Mouse (Mus musculus): Measurements from ENCODE around the gene Pofut1. TPM values are rescaled to one million over a fixed set of nuclear protein-coding genes. Genes with fewer than 3 reads are reported as not detected.

Pofut1 gene
- polyA plus RNA-seq, 1 experiment from 2014 or later: 7.4 TPM

GRCm38 (mm10) chr2:153292305-153292861 is 51.0 kb downstream of the Pofut1 start:
- H3K9ac ChIP-seq (replicated peaks): peak overlapping the region; percentile 92; the same call in 1 of the 2 replicates
- ATAC-seq (ENCODE audit: insufficient number of reproducible peaks, insufficient read depth, low FRiP score, low TSS enrichment, low read depth): no peak

GRCm38 (mm10) chr2:153295196-153295595 is 53.9 kb downstream of the Pofut1 start:
- ATAC-seq (ENCODE audit: insufficient number of reproducible peaks, insufficient read depth, low FRiP score, low TSS enrichment, low read depth): no peak
- no peak overlapping the region for H3K4me3 ChIP-seq (replicated peaks)
- H3K27ac ChIP-seq: no peak overlapping the region
- peaks cover 15% of the 10 kb centered on the region for H3K4me1 ChIP-seq (replicated peaks)
- H3K9ac ChIP-seq (replicated peaks): no peak overlapping the region
- no peaks in the 10 kb centered on the region for H3K27me3 ChIP-seq
- H3K9me3 ChIP-seq: no peaks in the 10 kb centered on the region
- 0 out of 2 replicates have a peak, but pooled peaks cover 7% of the 10 kb centered on the region for H3K36me3 ChIP-seq
- WGBS: 81% methylated on average over 4 of the region's 4 CpGs
- H3K4me2 ChIP-seq: no peak overlapping the region

More at GRCm38 (mm10) chr2:153292305-153292861, 51.0 kb downstream of the Pofut1 start:
- Histone ChIP-seq H3K4me1 (replicated peaks) (peaks cover 19% of the 10 kb centered on the region), H3K9me3 (no peaks in the 10 kb centered on the region), H3K4me3 (replicated peaks) (peak overlapping the region; percentile 96), H3K36me3 (0 out of 2 replicates have a peak, but pooled peaks cover 7% of the 10 kb centered on the region), H3K27me3 (no peaks in the 10 kb centered on the region), H3K27ac (no peak overlapping the region), H3K4me2 (peak overlapping the region; percentile 91)
- 47% methylated on average over 7 of the region's 7 CpGs for WGBS

GRCm38 (mm10) chr2:153297771-153298170 is 56.4 kb downstream of the Pofut1 start:
- no peaks in the 10 kb centered on the region; the same call in 1 of the 2 replicates for H3K4me1 ChIP-seq (replicated peaks)
- H3K27ac ChIP-seq: no peak overlapping the region

GRCm38 (mm10) chr2:153298460-153298859 is 57.1 kb downstream of the Pofut1 start:
- H3K9ac ChIP-seq (replicated peaks): no peak overlapping the region
- no peak overlapping the region for H3K27ac ChIP-seq
- no peaks in the 10 kb centered on the region for H3K9me3 ChIP-seq
- H3K27me3 ChIP-seq: no peaks in the 10 kb centered on the region
- H3K36me3 ChIP-seq: 0 out of 2 replicates have a peak, but pooled peaks cover 7% of the 10 kb centered on the region
- no peaks in the 10 kb centered on the region for H3K4me1 ChIP-seq (replicated peaks)
- WGBS: 52% methylated on average over 4 of the region's 4 CpGs
- no peak for ATAC-seq (ENCODE audit: insufficient number of reproducible peaks, insufficient read depth, low FRiP score, low TSS enrichment, low read depth)
- no peak overlapping the region for H3K4me3 ChIP-seq (replicated peaks)
- no peak overlapping the region for H3K4me2 ChIP-seq

More at GRCm38 (mm10) chr2:153297771-153298170, 56.4 kb downstream of the Pofut1 start:
- H3K4me3 ChIP-seq (replicated peaks): no peak overlapping the region
- 0 out of 2 replicates have a peak, but pooled peaks cover 7% of the 10 kb centered on the region for H3K36me3 ChIP-seq
- H3K27me3 ChIP-seq: no peaks in the 10 kb centered on the region
- no peak overlapping the region for H3K9ac ChIP-seq (replicated peaks)
- H3K4me2 ChIP-seq: no peak overlapping the region
- 76% methylated on average over 4 of the region's 4 CpGs for WGBS
- no peak for ATAC-seq (ENCODE audit: insufficient number of reproducible peaks, insufficient read depth, low FRiP score, low TSS enrichment, low read depth)
- H3K9me3 ChIP-seq: no peaks in the 10 kb centered on the region

- Histone ChIP-seq H3K4me1 (replicated peaks) (no peaks in the 10 kb centered on the region), H3K4me2 (no peak overlapping the region), H3K9me3 (no peaks in the 10 kb centered on the region), H3K36me3 (0 out of 2 replicates have a peak, but pooled peaks cover 7% of the 10 kb centered on the region), H3K9ac (replicated peaks) (no peak overlapping the region), H3K27ac (no peak overlapping the region), H3K4me3 (replicated peaks) (no peak overlapping the region), H3K27me3 (no peaks in the 10 kb centered on the region)
- no peak for ATAC-seq (ENCODE audit: insufficient number of reproducible peaks, insufficient read depth, low FRiP score, low TSS enrichment, low read depth)
- WGBS: 70% methylated on average over 4 of the region's 4 CpGs
Observed at GRCm38 (mm10) chr2:153298863-153299262, 57.5 kb downstream of the Pofut1 start.

GRCm38 (mm10) chr2:153301123-153301522 is 59.8 kb downstream of the Pofut1 start:
- H3K27ac ChIP-seq: no peak overlapping the region
- H3K4me1 ChIP-seq (replicated peaks): no peaks in the 10 kb centered on the region
- 90% methylated on average over 5 of the region's 5 CpGs for WGBS

GRCm38 (mm10) chr2:153305240-153305639 is 63.9 kb downstream of the Pofut1 start:
- no peak overlapping the region for H3K4me2 ChIP-seq
- no peaks in the 10 kb centered on the region for H3K9me3 ChIP-seq
- 80% methylated on average over 6 of the region's 6 CpGs for WGBS
- no peak overlapping the region for H3K27ac ChIP-seq
- H3K4me3 ChIP-seq (replicated peaks): no peak overlapping the region
- ATAC-seq (ENCODE audit: insufficient number of reproducible peaks, insufficient read depth, low FRiP score, low TSS enrichment, low read depth): no peak
- no peak overlapping the region for H3K9ac ChIP-seq (replicated peaks)
- H3K27me3 ChIP-seq: no peaks in the 10 kb centered on the region
- 0 out of 2 replicates have a peak, but pooled peaks cover 2% of the 10 kb centered on the region for H3K4me1 ChIP-seq (replicated peaks)
- no peaks in the 10 kb centered on the region for H3K36me3 ChIP-seq

More at GRCm38 (mm10) chr2:153301123-153301522, 59.8 kb downstream of the Pofut1 start:
- no peak overlapping the region for H3K9ac ChIP-seq (replicated peaks)
- H3K27me3 ChIP-seq: no peaks in the 10 kb centered on the region
- 0 out of 2 replicates have a peak, but pooled peaks cover under 1% of the 10 kb centered on the region for H3K36me3 ChIP-seq
- no peaks in the 10 kb centered on the region for H3K9me3 ChIP-seq
- H3K4me3 ChIP-seq (replicated peaks): no peak overlapping the region
- ATAC-seq (ENCODE audit: insufficient number of reproducible peaks, insufficient read depth, low FRiP score, low TSS enrichment, low read depth): no peak
- no peak overlapping the region for H3K4me2 ChIP-seq

GRCm38 (mm10) chr2:153308586-153308985 is 67.3 kb downstream of the Pofut1 start:
- no peak overlapping the region for H3K4me2 ChIP-seq
- 77% methylated on average over 7 of the region's 7 CpGs for whole genome bisulfite sequencing
- no peaks in the 10 kb centered on the region for H3K9me3 ChIP-seq
- H3K36me3 ChIP-seq: no peaks in the 10 kb centered on the region
- no peak for ATAC-seq (ENCODE audit: insufficient number of reproducible peaks, insufficient read depth, low FRiP score, low TSS enrichment, low read depth)
- H3K27ac ChIP-seq: no peak overlapping the region
- 0 out of 2 replicates have a peak, but pooled peaks cover 2% of the 10 kb centered on the region for H3K4me1 ChIP-seq (replicated peaks)
- no peak overlapping the region; the same call in 1 of the 2 replicates for H3K9ac ChIP-seq (replicated peaks)
- H3K27me3 ChIP-seq: no peaks in the 10 kb centered on the region
- no peak overlapping the region for H3K4me3 ChIP-seq (replicated peaks)

GRCm38 (mm10) chr2:153309106-153309505 is 67.8 kb downstream of the Pofut1 start:
- Histone ChIP-seq H3K4me2 (no peak overlapping the region), H3K36me3 (no peaks in the 10 kb centered on the region), H3K4me3 (replicated peaks) (no peak overlapping the region), H3K27me3 (no peaks in the 10 kb centered on the region), H3K4me1 (replicated peaks) (0 out of 2 replicates have a peak, but pooled peaks cover 2% of the 10 kb centered on the region), H3K9ac (replicated peaks) (no peak overlapping the region), H3K27ac (0 out of 2 replicates have a peak overlapping the region, but pooled peaks have one; percentile 31), H3K9me3 (no peaks in the 10 kb centered on the region)
- 65% methylated on average over 8 of the region's 8 CpGs for WGBS
- no peak for ATAC-seq (ENCODE audit: insufficient number of reproducible peaks, insufficient read depth, low FRiP score, low TSS enrichment, low read depth)

GRCm38 (mm10) chr2:153310228-153310627 is 68.9 kb downstream of the Pofut1 start:
- H3K27me3 ChIP-seq: no peaks in the 10 kb centered on the region
- 89% methylated on average over 6 of the region's 6 CpGs for WGBS
- no peak overlapping the region for H3K4me2 ChIP-seq
- no peak overlapping the region for H3K4me3 ChIP-seq (replicated peaks)
- no peaks in the 10 kb centered on the region for H3K9me3 ChIP-seq
- H3K36me3 ChIP-seq: no peaks in the 10 kb centered on the region
- no peak for ATAC-seq (ENCODE audit: insufficient number of reproducible peaks, insufficient read depth, low FRiP score, low TSS enrichment, low read depth)
- H3K4me1 ChIP-seq (replicated peaks): 0 out of 2 replicates have a peak, but pooled peaks cover 2% of the 10 kb centered on the region
- no peak overlapping the region for H3K9ac ChIP-seq (replicated peaks)
- H3K27ac ChIP-seq: no peak overlapping the region

GRCm38 (mm10) chr2:153312884-153313283 is 71.6 kb downstream of the Pofut1 start:
- ATAC-seq (ENCODE audit: insufficient number of reproducible peaks, insufficient read depth, low FRiP score, low TSS enrichment, low read depth): no peak
- 0 out of 2 replicates have a peak, but pooled peaks cover 2% of the 10 kb centered on the region for H3K4me1 ChIP-seq (replicated peaks)
- WGBS: 92% methylated on average over 9 of the region's 9 CpGs
- no peak overlapping the region for H3K4me3 ChIP-seq (replicated peaks)
- no peak overlapping the region for H3K27ac ChIP-seq
- no peaks in the 10 kb centered on the region for H3K9me3 ChIP-seq
- H3K36me3 ChIP-seq: peaks cover 20% of the 10 kb centered on the region
- H3K27me3 ChIP-seq: no peaks in the 10 kb centered on the region
- H3K4me2 ChIP-seq: no peak overlapping the region
- H3K9ac ChIP-seq (replicated peaks): no peak overlapping the region
